Mouse (Mus musculus) midbrain, embryonic 16.5 days (tissue): ENCODE data around the gene Slc11a1. TPM values are rescaled to one million over a fixed set of nuclear protein-coding genes. Genes with fewer than 3 reads are reported as not detected.

Source experiments
- ATAC-seq: fragments of 200-750 bp; cut with Nextera tagmentation; 2 replicates; pipeline ENCODE4 v1.8.0; 2017; ENCODE audit warnings: moderate TSS enrichment
- H3K27ac ChIP-seq: fragments of 300-500 bp; sonication (generic); 2 replicates; pipeline ENCODE4 v1.5.1; 2014; ENCODE audit warnings: mild to moderate bottlenecking, low read length, mixed read lengths
- H3K27me3 ChIP-seq: fragments of 300-500 bp; sonication (generic); 2 replicates; pipeline ENCODE4 v1.6.1; 2014; ENCODE audit warnings: low read depth, low read length, mixed read lengths; ENCODE audit not compliant: control insufficient read depth, insufficient read depth
- H3K36me3 ChIP-seq: fragments of 300-500 bp; sonication (generic); 2 replicates; pipeline ENCODE4 v1.6.1; 2014; ENCODE audit warnings: mild to moderate bottlenecking, low read length, moderate library complexity, mixed read lengths; ENCODE audit not compliant: control insufficient read depth, insufficient read depth
- H3K4me1 ChIP-seq: fragments of 300-500 bp; sonication (generic); 2 replicates; pipeline ENCODE4 v1.6.1; 2014; ENCODE audit warnings: mild to moderate bottlenecking, low read length, mixed read lengths; ENCODE audit not compliant: control insufficient read depth, insufficient read depth
- H3K4me2 ChIP-seq: fragments of 300-500 bp; sonication (generic); 2 replicates; pipeline ENCODE4 v1.6.1; 2014; ENCODE audit warnings: mild to moderate bottlenecking, low read length, mixed read lengths
- H3K4me3 ChIP-seq: fragments of 300-500 bp; sonication (generic); 2 replicates; pipeline ENCODE4 v1.5.1; 2014; ENCODE audit warnings: low read depth, mild to moderate bottlenecking, low read length, moderate library complexity, mixed read lengths
- H3K9ac ChIP-seq: fragments of 300-500 bp; sonication (generic); 2 replicates; pipeline ENCODE4 v1.6.1; 2014; ENCODE audit warnings: low read depth, low read length, mixed read lengths
- H3K9me3 ChIP-seq: fragments of 300-500 bp; sonication (generic); replicated peaks from 2 replicates; pipeline ENCODE4 v1.6.1; 2014; ENCODE audit warnings: mild to moderate bottlenecking, low read length, mixed read lengths; ENCODE audit not compliant: control insufficient read depth, poor library complexity, severe bottlenecking
- WGBS: fragments of 180-500 bp; shearing (Covaris S2); extraction: QIAGEN DNeasy Blood & Tissue Kit; methylation state at CpG from one replicate; pipeline ENCODE4 v1.1.7; 2014; 5-methylcytosine and 5-hydroxymethylcytosine counted together
- polyA plus RNA-seq: library from polyadenylated mRNA; unstranded; fragments of >200 nt; fragmentation: Nextera tagmentation; extraction: Ambion mirVana; gene quantifications from 2 replicates; pipeline ENCODE4 v1.2.1, GENCODE M21; 2015

Slc11a1 gene
- polyA plus RNA-seq, 1 experiment from 2014 or later, result 2.4 TPM

- H3K4me3 ChIP-seq, result no peak within 1 kb of the TSS
- H3K4me1 ChIP-seq, result no peaks in the 10 kb centered on the region
- H3K27ac ChIP-seq, result no peak within 1 kb of the TSS
- H3K4me2 ChIP-seq, result no peak within 1 kb of the TSS
- no peak within 1 kb of the TSS for H3K9ac ChIP-seq
- H3K36me3 ChIP-seq, result no peaks in the 10 kb centered on the region
- H3K9me3 ChIP-seq, result no peaks in the 10 kb centered on the region
- WGBS, result 60% methylated on average over 15 of the region's 15 CpGs
- no peaks in the 10 kb centered on the region for H3K27me3 ChIP-seq
- no peak for ATAC-seq
These were observed 33.9 kb downstream of the Slc11a1 start, which contains the start of gene Vil1 for GRCm38 (mm10) chr1:74408589-74409504. Gene Vil1 (plus strand): TSS chr1:74409376.

- H3K4me2 ChIP-seq, result no peak overlapping the region
- H3K9ac ChIP-seq, result no peak overlapping the region
- H3K4me1 ChIP-seq, result no peaks in the 10 kb centered on the region
- ATAC-seq, result no peak
- H3K36me3 ChIP-seq, result no peaks in the 10 kb centered on the region
- 60% methylated on average over 2 of the region's 2 CpGs for WGBS
- no peaks in the 10 kb centered on the region for H3K9me3 ChIP-seq
- H3K27me3 ChIP-seq, result no peaks in the 10 kb centered on the region
- no peak overlapping the region for H3K4me3 ChIP-seq
- no peak overlapping the region for H3K27ac ChIP-seq
These were observed 36.8 kb downstream of the Slc11a1 start for GRCm38 (mm10) chr1:74411753-74412325.

GRCm38 (mm10) chr1:74412711-74413110 lies 37.7 kb downstream of the Slc11a1 start:
- H3K27ac ChIP-seq, result no peak overlapping the region
- no peaks in the 10 kb centered on the region for H3K9me3 ChIP-seq
- H3K36me3 ChIP-seq, result no peaks in the 10 kb centered on the region
- H3K4me1 ChIP-seq, result no peaks in the 10 kb centered on the region
- H3K4me2 ChIP-seq, result no peak overlapping the region
- no peaks in the 10 kb centered on the region for H3K27me3 ChIP-seq
- H3K4me3 ChIP-seq, result no peak overlapping the region
- H3K9ac ChIP-seq, result no peak overlapping the region
- ATAC-seq, result no peak
- 86% methylated on average over 8 of the region's 8 CpGs for WGBS

GRCm38 (mm10) chr1:74415143-74415542 lies 40.1 kb downstream of the Slc11a1 start:
- no peak overlapping the region for H3K9ac ChIP-seq
- no peak for ATAC-seq
- H3K27me3 ChIP-seq, result no peaks in the 10 kb centered on the region
- 32% methylated on average over 4 of the region's 4 CpGs for WGBS
- H3K4me1 ChIP-seq, result no peaks in the 10 kb centered on the region
- no peak overlapping the region for H3K4me3 ChIP-seq
- H3K27ac ChIP-seq, result no peak overlapping the region
- no peaks in the 10 kb centered on the region for H3K36me3 ChIP-seq
- H3K9me3 ChIP-seq, result no peaks in the 10 kb centered on the region
- H3K4me2 ChIP-seq, result no peak overlapping the region

GRCm38 (mm10) chr1:74418747-74419439 lies 43.9 kb downstream of the Slc11a1 start:
- no peaks in the 10 kb centered on the region for H3K9me3 ChIP-seq
- no peaks in the 10 kb centered on the region for H3K4me1 ChIP-seq
- H3K4me2 ChIP-seq, result no peak overlapping the region
- 80% methylated on average over 17 of the region's 17 CpGs for WGBS
- no peak overlapping the region for H3K27ac ChIP-seq
- no peak for ATAC-seq
- H3K9ac ChIP-seq, result no peak overlapping the region
- H3K27me3 ChIP-seq, result no peaks in the 10 kb centered on the region
- no peak overlapping the region for H3K4me3 ChIP-seq
- H3K36me3 ChIP-seq, result no peaks in the 10 kb centered on the region

GRCm38 (mm10) chr1:74419440-74419794 lies 44.4 kb downstream of the Slc11a1 start:
- Histone ChIP-seq H3K27me3 (no peaks in the 10 kb centered on the region), H3K4me2 (no peak overlapping the region), H3K9me3 (no peaks in the 10 kb centered on the region), H3K27ac (no peak overlapping the region), H3K4me1 (no peaks in the 10 kb centered on the region), H3K9ac (no peak overlapping the region), H3K36me3 (no peaks in the 10 kb centered on the region), H3K4me3 (no peak overlapping the region)
- no peak for ATAC-seq
- WGBS, result 70% methylated on average over 9 of the region's 9 CpGs

GRCm38 (mm10) chr1:74423147-74423546 lies 48.2 kb downstream of the Slc11a1 start:
- Histone ChIP-seq H3K4me2 (no peak overlapping the region), H3K4me3 (no peak overlapping the region), H3K9me3 (no peaks in the 10 kb centered on the region), H3K4me1 (no peaks in the 10 kb centered on the region), H3K27ac (no peak overlapping the region), H3K9ac (no peak overlapping the region), H3K36me3 (no peaks in the 10 kb centered on the region), H3K27me3 (no peaks in the 10 kb centered on the region)
- ATAC-seq, result no peak
- WGBS, result 26% methylated on average over 8 of the region's 8 CpGs

GRCm38 (mm10) chr1:74425845-74426244 lies 50.9 kb downstream of the Slc11a1 start:
- WGBS, result 80% methylated on average over 7 of the region's 7 CpGs
- H3K36me3 ChIP-seq, result no peaks in the 10 kb centered on the region
- no peak for ATAC-seq
- no peak overlapping the region for H3K4me2 ChIP-seq
- H3K27ac ChIP-seq, result no peak overlapping the region
- H3K4me1 ChIP-seq, result no peaks in the 10 kb centered on the region
- no peaks in the 10 kb centered on the region for H3K9me3 ChIP-seq
- H3K27me3 ChIP-seq, result no peaks in the 10 kb centered on the region
- no peak overlapping the region for H3K4me3 ChIP-seq
- no peak overlapping the region for H3K9ac ChIP-seq

GRCm38 (mm10) chr1:74433220-74433619 lies 58.2 kb downstream of the Slc11a1 start:
- Histone ChIP-seq H3K27me3 (no peaks in the 10 kb centered on the region), H3K9ac (no peak overlapping the region), H3K27ac (no peak overlapping the region), H3K4me1 (no peaks in the 10 kb centered on the region), H3K36me3 (peaks cover 9% of the 10 kb centered on the region; the same call in 1 of the 2 replicates), H3K9me3 (no peaks in the 10 kb centered on the region), H3K4me3 (no peak overlapping the region), H3K4me2 (no peak overlapping the region)
- no peak for ATAC-seq
- WGBS, result 94% methylated on average over 6 of the region's 6 CpGs
